Mouse (Mus musculus) heart, adult 2 months (tissue): ENCODE data around the gene Lman1l. TPM values are rescaled to one million over a fixed set of nuclear protein-coding genes. Genes with fewer than 3 reads are reported as not detected.

ENCODE experiments used
- DNase-seq, 2 experiments: peaks; one replicate each; pipeline ENCODE4 v3.0.0; 2021
- H3K27ac ChIP-seq: fragments of 200-600 bp; 2 replicates; pipeline ENCODE4 v1.8.1; 2022
- H3K27me3 ChIP-seq: fragments of 200-500 bp; 2 replicates; pipeline ENCODE4 v1.6.1; 2012; ENCODE audit warnings: mild to moderate bottlenecking, low read length, inconsistent platforms, mixed read lengths; ENCODE audit not compliant: control insufficient read depth, insufficient read depth
- H3K36me3 ChIP-seq: fragments of 200-500 bp; 2 replicates; pipeline ENCODE4 v1.6.1; 2012; ENCODE audit warnings: low read length, inconsistent platforms; ENCODE audit not compliant: control insufficient read depth, insufficient read depth
- H3K4me1 ChIP-seq: fragments of 200-500 bp; 2 replicates; pipeline ENCODE4 v1.6.1; 2011; ENCODE audit warnings: low read length; ENCODE audit not compliant: control insufficient read depth, insufficient read depth
- H3K4me3 ChIP-seq: fragments of 200-600 bp; 2 replicates; pipeline ENCODE4 v1.8.1; 2022
- H3K79me2 ChIP-seq: fragments of 200-500 bp; replicated peaks from 2 replicates; pipeline ENCODE4 v1.6.1; 2012; ENCODE audit warnings: mild to moderate bottlenecking, inconsistent platforms, low read length, moderate library complexity, mixed read lengths; ENCODE audit not compliant: control insufficient read depth, insufficient read depth
- H3K9ac ChIP-seq: fragments of 200-500 bp; 2 replicates; pipeline ENCODE4 v1.6.1; 2012; ENCODE audit warnings: low read depth, mild to moderate bottlenecking, control low read depth, inconsistent platforms, low read length, mixed read lengths
- CTCF ChIP-seq: fragments of 200-600 bp; IDR thresholded peaks from 2 replicates; pipeline ENCODE4 v1.8.1; 2022; ENCODE audit warnings: antibody characterized with exemption, mild to moderate bottlenecking, moderate library complexity
- EP300 ChIP-seq: fragments of 200-500 bp; IDR thresholded peaks from 2 replicates; pipeline ENCODE4 v1.6.1; 2011; ENCODE audit warnings: low read depth, low read length, control low read depth; ENCODE audit not compliant: insufficient read depth
- POLR2A ChIP-seq: fragments of 200-500 bp; IDR thresholded peaks from 2 replicates; pipeline ENCODE4 v1.6.1; 2011; ENCODE audit warnings: mild to moderate bottlenecking, low read depth, low read length, control low read depth; ENCODE audit not compliant: insufficient read depth
- WGBS: fragments of 180-500 bp; shearing (Covaris S2); methylation state at CpG from one replicate; pipeline ENCODE4 v1.1.7; 2018; 5-methylcytosine and 5-hydroxymethylcytosine counted together
- intact Hi-C: fragments of 180-260 bp; cut with DNase I; formaldehyde crosslinking; loops from one replicate; pipeline ENCODE4 v1.15.1; 2025
- polyA plus RNA-seq: library from polyadenylated mRNA; depleted of rRNA; stranded (reverse); fragments of >200 nt; gene quantifications from 2 replicates; pipeline ENCODE4 v1.2.3, GENCODE M21; 2012
- total RNA-seq, 2 experiments: library from RNA; stranded (reverse); gene quantifications; 2 replicates each; pipeline ENCODE4 v1.2.3; 2021

The Lman1l gene
- total and polyA plus RNA-seq, 3 experiments: 0.20 TPM; not detected in 2

GRCm38 (mm10) chr9:57594174-57594509 lies 26.4 kb downstream of the Lman1l start:
- WGBS: 66% methylated on average over 9 of the region's 9 CpGs
- Histone ChIP-seq H3K27ac (no peak overlapping the region), H3K4me1 (0 out of 2 replicates have a peak, but pooled peaks cover 2% of the 10 kb centered on the region), H3K9ac (no peak overlapping the region), H3K36me3 (no peaks in the 10 kb centered on the region), H3K79me2 (no peaks in the 10 kb centered on the region), H3K4me3 (no peak overlapping the region), H3K27me3 (no peaks in the 10 kb centered on the region)
- intact Hi-C loops: no loop called here
- TF ChIP-seq CTCF (no peak), POLR2A (no peak), EP300 (no peak)
- no peak for DNase-seq

- Histone ChIP-seq H3K27ac (no peak overlapping the region), H3K9ac (no peak overlapping the region), H3K27me3 (no peaks in the 10 kb centered on the region), H3K4me1 (peaks cover 5% of the 10 kb centered on the region; the same call in 1 of the 2 replicates), H3K36me3 (no peaks in the 10 kb centered on the region), H3K4me3 (no peak overlapping the region), H3K79me2 (no peaks in the 10 kb centered on the region)
- no peak for TF ChIP-seq POLR2A
- TF ChIP-seq EP300: no peak
- no peak for TF ChIP-seq CTCF
- intact Hi-C loops: no loop called here
- no peak for DNase-seq
- WGBS: 57% methylated on average over 12 of the region's 12 CpGs
Observed at GRCm38 (mm10) chr9:57593454-57594173, 27.0 kb downstream of the Lman1l start.

- Histone ChIP-seq H3K4me1 (peaks cover 3% of the 10 kb centered on the region; the same call in 1 of the 2 replicates), H3K9ac (no peak overlapping the region), H3K36me3 (no peaks in the 10 kb centered on the region), H3K27me3 (no peaks in the 10 kb centered on the region), H3K79me2 (no peaks in the 10 kb centered on the region), H3K27ac (no peak overlapping the region), H3K4me3 (no peak overlapping the region)
- TF ChIP-seq POLR2A: no peak
- peak; percentile 22; the same call in 1 of the 2 replicates for TF ChIP-seq CTCF
- no peak for TF ChIP-seq EP300
- WGBS: 59% methylated on average over 5 of the region's 5 CpGs
- intact Hi-C loops: loop anchor here (2.0 kb wide), 1 partner anchor 64 kb away; no protein-coding TSS in a partner anchor
- DNase-seq: no peak
Observed at GRCm38 (mm10) chr9:57590726-57591125, 29.8 kb downstream of the Lman1l start.

- under 1% methylated on average over 58 of the region's 58 CpGs for WGBS
- Histone ChIP-seq H3K27ac (peak within 1 kb of the TSS; percentile 81), H3K79me2 (no peaks in the 10 kb centered on the region), H3K9ac (peak within 1 kb of the TSS; percentile 88), H3K27me3 (no peaks in the 10 kb centered on the region), H3K4me3 (peak within 1 kb of the TSS; percentile 73), H3K4me1 (peaks cover 3% of the 10 kb centered on the region; the same call in 1 of the 2 replicates), H3K36me3 (no peaks in the 10 kb centered on the region)
- intact Hi-C loops: loop anchor here (1.0 to 5.0 kb wide), 3 partner anchors 48 to 65 kb away; no protein-coding TSS in a partner anchor
- TF ChIP-seq POLR2A: 0 out of 2 replicates have a peak, but pooled peaks have one; percentile 38
- peak; percentile 61 for TF ChIP-seq CTCF
- no peak for TF ChIP-seq EP300
- peak; percentile 87 to 90 for DNase-seq
Observed at GRCm38 (mm10) chr9:57589224-57590126, 31.1 kb downstream of the Lman1l start, which contains the start of gene Ulk3. TSS of gene Ulk3 (plus strand) at chr9:57589452.

- DNase-seq: no peak
- Histone ChIP-seq H3K27ac (no peak overlapping the region), H3K4me3 (no peak overlapping the region), H3K36me3 (no peaks in the 10 kb centered on the region), H3K9ac (no peak overlapping the region), H3K27me3 (no peaks in the 10 kb centered on the region), H3K79me2 (no peaks in the 10 kb centered on the region), H3K4me1 (peaks cover 3% of the 10 kb centered on the region; the same call in 1 of the 2 replicates)
- intact Hi-C loops: loop anchor here (5.0 kb wide), 1 partner anchor 62 kb away; no protein-coding TSS in a partner anchor
- TF ChIP-seq POLR2A: no peak
- no peak for TF ChIP-seq EP300
- no peak for TF ChIP-seq CTCF
- 67% methylated on average over 3 of the region's 3 CpGs for whole genome bisulfite sequencing
Observed at GRCm38 (mm10) chr9:57584991-57585390, 35.6 kb downstream of the Lman1l start.
